Mouse (Mus musculus) mature B cell (primary cell): ENCODE results near the gene Cog2.

ENCODE experiments used
- in situ Hi-C: fragments of 300-500 bp; cut with MboI; formaldehyde crosslinking; loops from 2 replicates; pipeline ENCODE4 v1.14.3; 2019

The Cog2 gene

GRCm38 (mm10) chr8:124520249-124521080, at the start of gene Cog2:
TSS of gene Cog2 (plus strand) at chr8:124520767.
- in situ Hi-C loops = no loop called here

GRCm38 (mm10) chr8:124475690-124476089, 44.9 kb upstream of the Cog2 start:
- in situ Hi-C loops = no loop called here

- in situ Hi-C loops = no loop called here
These were observed 43.9 kb upstream of the Cog2 start for GRCm38 (mm10) chr8:124476701-124477100.

GRCm38 (mm10) chr8:124479251-124479650, 41.3 kb upstream of the Cog2 start:
- in situ Hi-C loops = no loop called here

- in situ Hi-C loops = no loop called here
These were observed 40.2 kb upstream of the Cog2 start for GRCm38 (mm10) chr8:124480321-124480720.

GRCm38 (mm10) chr8:124482790-124483189, 37.8 kb upstream of the Cog2 start:
- in situ Hi-C loops = no loop called here

- in situ Hi-C loops = no loop called here
These were observed 37.0 kb upstream of the Cog2 start for GRCm38 (mm10) chr8:124483356-124484115.

GRCm38 (mm10) chr8:124489311-124489710, 31.3 kb upstream of the Cog2 start:
- in situ Hi-C loops = no loop called here

GRCm38 (mm10) chr8:124489786-124490185, 30.8 kb upstream of the Cog2 start:
- in situ Hi-C loops = no loop called here

GRCm38 (mm10) chr8:124494397-124494796, 26.2 kb upstream of the Cog2 start:
- in situ Hi-C loops = no loop called here

GRCm38 (mm10) chr8:124494955-124495354, 25.6 kb upstream of the Cog2 start:
- in situ Hi-C loops = no loop called here

- in situ Hi-C loops = no loop called here
These were observed 24.9 kb upstream of the Cog2 start for GRCm38 (mm10) chr8:124495676-124496075.

- in situ Hi-C loops = no loop called here
These were observed 24.3 kb upstream of the Cog2 start for GRCm38 (mm10) chr8:124496266-124496665.

GRCm38 (mm10) chr8:124496871-124497270, 23.7 kb upstream of the Cog2 start:
- in situ Hi-C loops = no loop called here

GRCm38 (mm10) chr8:124498398-124498797, 22.2 kb upstream of the Cog2 start:
- in situ Hi-C loops = no loop called here

GRCm38 (mm10) chr8:124499236-124499937, 21.2 kb upstream of the Cog2 start:
- in situ Hi-C loops = no loop called here

GRCm38 (mm10) chr8:124499938-124500239, 20.7 kb upstream of the Cog2 start:
- in situ Hi-C loops = no loop called here

GRCm38 (mm10) chr8:124505626-124506025, 14.9 kb upstream of the Cog2 start:
- in situ Hi-C loops = no loop called here

- in situ Hi-C loops = no loop called here
These were observed 12.8 kb upstream of the Cog2 start for GRCm38 (mm10) chr8:124507572-124508320.

GRCm38 (mm10) chr8:124508321-124508695, 12.3 kb upstream of the Cog2 start:
- in situ Hi-C loops = no loop called here

GRCm38 (mm10) chr8:124509156-124509555, 11.4 kb upstream of the Cog2 start:
- in situ Hi-C loops = no loop called here

GRCm38 (mm10) chr8:124516039-124516438, 4.5 kb upstream of the Cog2 start:
- in situ Hi-C loops = no loop called here
